Mouse (Mus musculus) T-helper 17 cell (primary cell): Measurements from ENCODE around the gene Kmt2c.

Experiments used
- in situ Hi-C, 2 experiments: fragments of 300-600 bp; cut with MboI, MseI; formaldehyde crosslinking; loops; 1 replicate in 1 of 2; 2 replicates in 1 of 2; pipeline ENCODE4 v1.15.1; 2025; ENCODE audit warnings: high pct_unique_total_duplicates in 2 of 2

Gene Kmt2c

DNA sequence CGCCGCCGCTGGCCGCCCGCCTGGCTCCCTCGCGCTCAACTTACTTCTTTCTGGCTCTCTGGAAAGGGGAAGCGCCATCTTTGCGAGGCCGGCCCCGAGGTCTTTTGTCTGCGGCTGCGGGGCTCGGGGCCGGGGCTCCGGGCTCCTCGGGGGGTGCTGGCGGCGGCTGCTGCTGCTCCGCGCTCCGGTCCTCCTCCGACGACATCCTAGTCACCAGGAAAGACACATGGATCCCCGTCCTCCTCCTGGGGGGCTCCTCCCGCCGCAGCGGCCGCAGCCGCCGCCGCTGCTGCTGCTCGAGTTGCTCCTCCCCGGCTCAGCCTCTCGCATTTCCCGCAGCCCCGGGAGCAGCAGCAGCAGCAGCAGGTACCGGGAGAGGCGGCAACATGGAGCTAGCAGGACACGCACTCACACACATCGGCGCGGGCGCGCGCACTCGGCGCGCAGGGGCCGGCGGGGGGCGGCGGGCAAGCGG, at the start of gene Kmt2c:
Gene Kmt2c (minus strand): TSS at position 438 of the 475 bp plus-strand sequence.
- in situ Hi-C loops: loop anchor here (5.0 to 10.0 kb wide), 2 partner anchors 56 to 674 kb away; no protein-coding TSS in a partner anchor

DNA sequence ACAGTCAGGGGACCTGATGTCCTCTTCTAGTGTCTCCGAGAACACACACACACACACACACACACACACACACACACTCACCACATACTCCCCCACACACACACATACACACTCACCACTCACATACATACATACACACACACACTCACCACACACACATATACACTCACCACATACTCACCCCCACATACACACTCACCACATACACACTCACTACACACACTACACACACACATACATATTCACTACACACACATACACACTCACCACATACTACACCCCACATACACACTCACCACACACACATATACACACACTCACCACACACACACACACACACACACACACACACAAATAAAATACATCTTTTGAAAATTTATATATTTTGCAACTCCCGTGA, 48.3 kb upstream of the Kmt2c start:
- in situ Hi-C loops: no loop called here

DNA sequence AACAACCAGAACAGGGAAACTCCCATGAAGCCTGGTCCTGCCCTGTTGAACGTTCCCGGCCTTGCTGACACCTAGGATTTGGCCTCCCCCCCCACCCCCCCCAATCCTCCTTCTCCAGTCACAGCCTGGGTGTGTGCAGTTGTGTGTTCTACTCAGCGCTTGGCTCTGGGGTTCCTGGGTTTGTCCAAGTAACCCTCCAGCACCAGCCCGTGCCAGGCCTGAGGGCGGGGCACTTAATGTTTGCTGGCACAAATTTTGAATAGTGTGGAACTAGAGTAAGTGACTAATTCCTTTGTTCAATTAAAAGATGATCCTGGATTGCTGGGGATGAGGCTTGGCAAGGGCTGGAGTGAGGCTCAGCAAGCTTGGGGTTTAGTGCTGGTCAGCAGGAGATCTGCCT, 46.0 kb upstream of the Kmt2c start:
- in situ Hi-C loops: no loop called here

DNA sequence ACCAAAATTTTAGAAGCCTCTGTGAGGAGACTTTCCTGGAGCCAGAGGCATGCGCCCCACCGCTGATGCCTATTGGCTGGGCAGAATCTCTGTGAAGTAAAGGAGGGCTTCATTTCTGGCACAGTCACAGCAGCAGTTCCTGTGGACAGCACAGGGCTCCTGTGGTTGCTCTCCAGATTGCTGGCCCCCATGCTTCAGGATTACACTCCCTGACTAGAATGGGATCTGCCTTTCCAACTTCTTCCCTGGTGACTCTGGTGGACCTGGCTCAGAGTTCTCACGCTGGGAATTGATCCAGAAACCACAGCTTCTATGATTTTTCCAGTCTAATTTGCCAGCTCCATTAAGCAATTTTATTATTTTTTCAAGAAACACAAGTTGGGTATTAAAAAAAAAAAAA, 45.5 kb upstream of the Kmt2c start:
- in situ Hi-C loops: no loop called here

DNA sequence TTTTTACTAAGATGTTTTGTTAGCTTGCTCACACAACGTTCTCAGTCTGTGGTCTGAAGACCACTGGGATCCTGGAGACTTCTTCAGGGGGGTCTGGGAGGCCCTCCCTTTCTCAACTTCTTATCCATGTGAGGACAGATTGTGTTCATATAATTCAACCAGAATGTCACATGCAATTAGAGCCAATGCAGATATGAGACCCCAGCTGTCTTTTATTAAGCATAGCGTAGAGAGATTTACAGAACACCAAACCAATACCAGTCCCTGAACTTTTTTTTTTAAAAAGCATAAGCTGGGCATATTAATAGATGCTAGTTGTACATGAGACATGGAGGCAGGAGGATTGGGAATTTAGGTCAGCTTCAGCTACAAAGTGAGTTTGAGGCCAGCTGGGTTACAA, 43.1 kb upstream of the Kmt2c start:
- in situ Hi-C loops: no loop called here

DNA sequence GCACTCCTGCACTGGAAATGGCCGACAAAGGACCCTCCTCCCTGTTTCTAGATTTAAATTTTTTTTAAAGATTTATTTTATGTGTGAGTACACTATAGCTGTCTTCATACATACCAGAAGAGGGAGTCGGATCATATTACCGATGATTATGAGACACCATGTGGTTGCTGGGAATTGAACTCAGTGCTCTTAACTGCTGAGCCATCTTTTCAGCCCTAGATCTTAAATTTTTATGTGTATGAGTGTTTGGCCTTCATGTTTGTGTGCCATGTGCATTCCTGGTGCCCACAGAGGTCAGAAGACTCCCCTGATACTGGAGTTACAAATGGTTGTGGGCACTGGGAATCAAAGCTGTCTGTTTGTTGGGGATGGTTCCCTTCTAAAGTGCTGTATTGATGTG, 42.3 kb upstream of the Kmt2c start:
- in situ Hi-C loops: no loop called here

DNA sequence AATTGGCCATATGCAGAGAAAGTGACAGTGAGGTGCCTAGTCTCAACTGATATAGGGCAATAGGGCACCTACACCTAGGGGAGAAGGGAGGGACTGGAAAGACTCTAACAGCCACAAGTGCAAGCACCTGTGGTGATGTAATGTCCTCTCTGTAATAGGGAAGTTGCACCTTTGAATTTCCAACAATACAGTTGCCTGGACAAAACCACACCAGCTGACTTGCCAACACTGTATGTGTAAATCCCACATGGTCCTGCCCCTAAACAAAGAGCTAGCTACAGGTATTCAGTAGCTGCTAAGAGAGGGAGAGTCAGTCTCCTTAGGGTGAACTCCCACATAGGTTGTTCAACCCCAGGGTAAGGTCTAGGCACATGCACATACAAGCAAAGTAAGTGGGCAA, 41.8 kb upstream of the Kmt2c start:
- in situ Hi-C loops: no loop called here

DNA sequence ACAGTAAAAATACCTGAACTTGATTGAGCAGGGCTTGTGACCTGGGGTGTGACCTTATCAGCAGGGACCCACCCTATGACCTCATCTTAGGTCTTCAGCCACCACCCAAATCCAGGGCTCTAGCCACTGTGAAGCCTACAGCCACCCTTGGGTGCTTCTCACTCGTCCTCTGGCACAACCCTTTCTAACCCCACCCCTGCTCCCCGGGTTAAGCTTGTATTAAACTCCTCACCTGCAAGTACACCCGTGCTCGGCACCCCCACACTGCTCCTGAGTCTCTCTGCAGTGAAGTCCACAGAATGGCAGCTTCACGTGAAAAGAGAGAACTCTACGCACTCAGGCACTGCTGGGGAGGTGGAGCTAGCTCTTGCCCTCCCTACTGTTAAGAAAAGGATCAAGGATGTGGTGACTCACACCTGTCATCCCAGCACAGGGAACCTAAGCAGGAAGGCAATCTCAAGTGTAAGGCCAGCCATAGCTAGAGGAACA, 38.4 kb upstream of the Kmt2c start:
- in situ Hi-C loops: no loop called here

DNA sequence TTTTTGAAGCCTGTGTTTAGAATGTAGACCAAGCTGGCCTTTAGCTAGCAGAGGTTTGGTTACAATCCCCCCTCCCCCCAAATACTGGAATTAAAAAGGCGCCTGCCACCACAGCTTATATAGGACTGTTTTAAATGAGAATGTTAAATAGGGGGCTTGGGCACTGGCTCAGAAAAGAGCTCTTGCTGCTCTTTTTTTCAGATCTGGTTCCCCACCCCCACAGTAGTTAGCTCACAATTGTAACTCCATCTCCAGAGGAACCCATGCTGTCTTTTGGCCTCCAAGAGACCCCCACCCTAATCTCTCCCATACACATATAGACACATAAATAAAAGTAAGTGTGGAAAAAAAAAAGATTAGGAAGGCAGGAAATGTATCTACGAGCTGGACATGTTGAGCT, 37.9 kb upstream of the Kmt2c start:
- in situ Hi-C loops: no loop called here

DNA sequence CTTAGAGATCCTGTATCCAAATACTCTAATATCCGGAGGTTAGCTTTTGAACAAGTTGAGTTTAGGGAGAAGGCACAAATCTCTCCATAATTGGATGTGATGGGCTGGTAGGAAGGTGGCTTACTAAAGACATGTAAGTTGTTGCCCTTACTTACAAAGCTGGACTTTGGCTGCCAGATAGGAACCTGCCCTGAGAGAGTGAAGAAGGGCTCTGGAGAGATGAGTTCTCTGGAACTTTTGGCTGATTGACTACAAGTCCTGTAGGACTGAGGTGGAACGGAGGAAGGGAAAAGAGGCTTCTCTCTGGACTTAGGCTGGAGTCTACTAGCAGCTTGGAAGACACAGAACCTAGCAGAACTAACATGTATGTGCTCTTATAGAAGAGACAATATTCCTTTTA, 37.0 kb upstream of the Kmt2c start:
- in situ Hi-C loops: no loop called here

DNA sequence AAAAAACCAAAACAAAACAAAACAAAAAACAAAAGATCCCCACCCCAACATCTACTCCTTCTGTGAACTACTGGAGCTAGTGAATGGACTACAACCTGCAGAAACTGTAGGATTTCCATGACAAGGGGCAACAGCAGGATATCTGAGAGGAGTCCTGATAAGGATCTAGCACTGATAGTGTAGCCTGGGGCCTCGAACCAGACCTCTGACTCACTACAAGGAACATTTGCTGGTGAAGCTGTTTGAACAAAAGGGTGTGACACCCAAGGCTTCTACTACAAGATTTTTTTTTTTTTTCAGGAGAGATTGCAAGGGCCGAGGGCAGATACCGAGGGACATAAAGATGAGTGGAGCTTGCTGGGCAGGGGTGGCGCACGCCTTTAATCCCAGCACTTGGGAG, 34.7 kb upstream of the Kmt2c start:
- in situ Hi-C loops: no loop called here

DNA sequence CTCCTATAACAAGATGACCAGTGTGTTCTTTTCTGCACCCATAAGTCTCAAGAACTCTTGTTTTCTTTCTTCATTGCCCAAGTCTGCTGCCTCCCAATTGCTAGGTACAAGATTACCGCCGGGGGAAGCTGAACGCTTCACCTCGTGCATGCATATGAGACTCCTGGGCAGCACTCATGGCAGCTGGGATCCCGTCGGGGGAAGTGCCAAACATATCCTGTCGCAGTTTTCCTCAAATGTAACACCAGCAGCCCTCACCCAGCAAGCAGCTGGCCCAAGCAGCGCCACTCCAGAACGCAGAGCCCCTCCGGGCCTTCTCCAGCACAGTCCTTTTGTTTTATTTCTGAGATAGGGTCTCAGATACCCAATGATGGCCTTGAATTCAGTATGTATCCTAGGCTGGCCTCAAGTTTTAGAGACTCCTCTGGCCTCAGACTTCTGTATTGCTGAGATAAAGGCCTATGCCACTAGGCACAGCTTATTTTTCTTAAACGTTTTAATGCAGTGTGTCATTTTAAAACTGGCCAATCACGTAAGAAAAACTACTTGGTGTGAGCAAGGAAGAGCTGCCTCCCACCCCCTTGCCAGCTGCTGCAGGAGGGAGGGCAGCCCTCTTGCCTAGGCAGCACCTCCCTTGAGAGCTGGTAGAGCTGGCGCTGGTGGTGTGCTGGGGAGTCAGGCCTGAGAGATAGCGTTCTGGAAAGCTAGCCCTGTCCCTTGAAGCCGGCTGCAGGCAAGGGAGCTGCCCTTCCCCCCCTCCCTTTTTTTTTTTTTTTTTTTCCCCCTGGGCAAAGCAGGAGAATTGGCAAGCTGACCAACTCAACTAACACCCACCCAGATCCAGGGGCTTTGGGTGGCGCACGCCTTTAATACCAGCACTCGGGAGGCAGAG, 33.9 kb upstream of the Kmt2c start:
- in situ Hi-C loops: no loop called here

DNA sequence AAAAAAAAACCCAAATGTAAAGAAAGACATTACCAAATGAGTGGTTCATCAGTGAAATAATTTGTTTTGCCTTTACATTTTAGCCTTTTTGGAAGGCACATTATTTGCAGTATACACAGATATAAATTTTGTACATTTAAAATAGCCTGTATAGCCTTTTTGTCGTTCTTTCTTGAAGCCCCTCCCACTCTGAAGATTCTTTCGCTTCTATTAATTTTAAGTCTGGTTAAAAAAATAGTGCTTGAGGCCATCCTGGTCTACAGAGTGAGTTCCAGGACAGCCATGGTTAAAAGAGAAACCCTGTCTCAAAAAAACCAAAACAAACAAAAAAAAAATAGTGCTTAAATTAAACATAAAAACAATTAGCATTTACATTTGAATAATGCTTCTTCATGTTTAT, 32.0 kb upstream of the Kmt2c start:
- in situ Hi-C loops: no loop called here

DNA sequence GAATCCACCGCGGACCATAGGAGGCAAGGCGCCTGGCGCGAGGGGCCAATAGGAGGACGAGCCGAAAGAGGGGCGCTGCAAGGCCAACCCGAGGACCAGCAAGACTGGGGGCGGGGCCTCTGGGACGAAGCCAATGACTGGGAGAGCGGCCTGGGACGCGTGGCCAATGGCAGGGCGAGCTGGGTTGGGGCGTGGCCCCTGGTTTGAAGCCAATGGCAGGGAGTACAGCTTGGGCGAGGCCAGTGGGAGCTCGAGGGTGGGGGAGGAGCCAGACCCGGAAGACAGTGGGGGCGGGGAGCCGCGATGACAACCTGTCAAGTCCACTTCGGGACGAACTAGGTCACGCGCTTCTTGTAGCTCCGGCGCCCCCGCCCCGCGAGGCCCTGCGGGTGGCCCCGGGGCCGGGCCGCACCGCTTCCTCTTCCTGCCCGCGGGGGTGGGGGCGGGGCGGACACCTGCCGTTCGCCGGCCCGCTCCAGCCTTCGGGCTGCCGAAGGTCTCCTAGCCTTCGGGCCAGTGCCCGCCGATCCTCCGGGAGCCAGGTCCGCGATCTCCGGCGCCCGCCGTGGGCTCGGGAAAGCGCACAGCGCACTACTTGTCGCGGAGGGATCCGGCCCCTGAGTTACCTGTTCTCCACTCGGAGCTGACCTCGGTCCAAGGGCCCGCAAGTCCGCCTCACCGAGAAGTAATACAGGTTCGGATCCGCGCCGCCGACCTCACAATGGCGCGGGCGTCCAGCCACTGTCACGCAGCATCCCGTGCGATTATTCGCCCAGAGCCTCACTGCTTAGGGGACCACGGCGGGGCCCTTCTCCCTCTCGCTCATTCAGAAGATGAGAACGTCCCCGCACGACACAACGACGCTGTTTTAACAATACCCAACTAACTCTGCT, 31.2 kb upstream of the Kmt2c start:
- in situ Hi-C loops: no loop called here

DNA sequence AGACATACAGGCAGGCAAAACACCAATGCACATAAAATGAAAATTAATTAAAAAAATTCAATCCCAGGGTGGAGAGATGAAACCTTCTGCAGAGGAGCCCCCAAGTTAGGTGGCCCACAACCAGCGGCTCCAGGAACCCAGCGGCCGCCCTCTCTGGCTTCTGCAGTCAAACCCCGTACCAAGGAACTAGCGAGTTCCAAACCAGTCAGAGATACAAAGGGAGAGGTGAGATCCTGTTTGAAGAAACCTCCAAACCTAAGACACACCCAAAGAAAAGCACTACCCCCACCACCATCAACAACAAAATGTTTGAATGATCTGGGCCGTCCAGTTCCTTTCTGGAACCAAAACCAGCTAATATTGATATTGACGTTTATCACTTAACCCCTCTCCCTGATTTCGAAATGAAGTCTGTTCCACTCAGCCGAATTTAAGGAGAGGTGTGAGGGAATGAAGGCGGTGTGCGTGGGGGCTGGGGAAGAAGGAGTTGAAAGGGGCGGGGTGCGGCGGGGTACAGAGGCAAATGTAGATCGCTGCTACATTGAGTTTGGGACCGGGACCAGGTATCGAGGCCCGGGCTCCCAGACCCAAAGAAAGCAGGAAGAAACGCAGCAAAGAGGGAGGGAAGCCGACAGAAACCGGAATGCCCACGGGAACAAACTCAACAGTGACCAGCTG, 30.4 kb upstream of the Kmt2c start:
- in situ Hi-C loops: no loop called here

DNA sequence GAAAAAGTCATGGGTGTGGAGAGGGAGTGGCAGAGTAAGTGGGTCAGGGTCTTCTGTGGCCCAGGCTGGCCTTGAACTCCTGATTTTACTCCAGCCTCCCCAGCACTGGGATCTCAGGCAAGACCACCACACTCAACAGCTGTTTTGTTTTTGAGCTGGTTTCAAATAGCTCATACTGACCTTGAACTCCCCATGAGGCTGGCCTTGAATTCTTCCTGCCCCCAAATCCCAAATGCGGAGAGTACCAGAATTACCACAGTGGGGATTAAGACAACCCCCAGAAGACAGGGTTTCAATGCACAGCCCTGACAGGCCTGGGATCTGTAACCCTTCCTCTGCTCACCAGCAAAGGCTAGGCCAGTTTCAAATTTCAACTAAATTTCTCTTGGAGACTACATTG, 29.4 kb upstream of the Kmt2c start:
- in situ Hi-C loops: no loop called here

DNA sequence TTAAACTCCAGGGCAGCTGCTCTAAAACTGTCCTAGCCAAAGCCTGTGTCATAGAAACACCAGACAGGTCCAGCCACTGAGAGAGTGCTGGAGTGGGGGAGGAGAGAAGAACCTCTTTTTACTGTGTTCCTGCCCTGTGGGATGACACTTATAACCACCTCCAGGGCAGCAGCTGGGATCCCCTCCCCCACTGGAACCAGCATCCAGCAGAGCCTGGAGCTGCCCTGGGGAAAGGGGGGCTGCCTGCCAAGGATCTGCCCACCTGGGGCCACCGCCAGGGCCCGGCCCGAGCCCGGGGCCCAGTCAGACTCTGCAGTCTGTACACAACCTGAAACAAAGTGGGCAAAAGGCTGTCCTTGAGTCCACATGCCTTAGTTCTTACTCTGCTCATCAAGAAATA, 28.3 kb upstream of the Kmt2c start:
- in situ Hi-C loops: no loop called here

DNA sequence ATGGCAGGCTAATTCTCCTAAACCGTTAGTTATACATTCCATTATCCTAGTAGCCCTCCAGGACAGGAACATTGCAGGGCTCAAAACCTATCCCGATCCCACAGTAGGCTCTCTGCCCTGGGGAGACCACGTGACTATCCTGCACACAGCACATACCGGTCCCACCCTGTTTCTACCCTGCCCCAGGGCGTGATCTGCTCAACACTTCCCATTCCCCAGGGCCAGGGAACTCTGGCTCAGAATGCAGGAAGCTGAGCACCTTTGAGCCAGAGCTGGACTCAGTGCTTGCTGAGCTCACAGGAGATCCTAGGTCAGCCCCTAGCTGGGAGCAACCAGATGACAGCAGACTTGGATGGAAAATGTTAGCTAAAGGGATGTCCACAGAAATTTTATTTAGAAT, 27.5 kb upstream of the Kmt2c start:
- in situ Hi-C loops: no loop called here

DNA sequence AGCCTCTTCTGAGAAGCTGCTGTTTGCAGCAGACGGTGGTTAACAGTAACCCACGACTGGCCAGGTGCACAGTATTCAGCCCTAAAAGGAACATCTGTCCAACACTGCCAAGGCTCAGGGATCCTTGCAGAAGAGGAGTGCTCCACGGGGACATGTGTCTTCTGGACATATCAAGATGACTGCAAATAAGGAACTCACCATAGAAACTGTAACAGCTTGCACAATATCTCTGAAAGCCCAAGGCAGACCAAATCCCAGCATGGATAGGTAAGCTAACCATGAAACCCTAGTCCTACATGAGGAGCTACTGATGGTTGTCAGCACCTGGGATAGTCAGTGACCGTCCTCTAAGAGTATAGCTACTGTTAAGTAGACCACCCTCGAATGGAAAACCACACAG, 22.9 kb upstream of the Kmt2c start:
- in situ Hi-C loops: no loop called here

DNA sequence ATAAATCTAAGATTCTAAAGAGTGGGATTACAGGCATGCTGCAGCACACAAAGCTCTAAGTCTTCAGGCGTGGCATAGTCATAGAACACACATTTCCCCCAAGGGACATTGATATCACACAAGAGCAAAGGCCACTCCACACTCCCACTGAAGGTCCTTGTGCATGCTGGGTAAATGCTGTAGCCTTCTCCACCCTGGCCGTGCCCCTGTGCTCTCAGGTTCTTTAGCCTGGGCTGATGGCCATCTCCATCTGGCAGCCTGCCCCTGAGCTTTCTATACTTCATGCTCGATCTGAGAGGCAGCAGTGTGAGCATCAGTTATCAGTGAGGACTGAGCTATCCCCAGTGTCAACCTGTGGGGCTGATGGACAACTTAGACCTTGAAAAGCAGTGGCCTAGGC, 21.2 kb upstream of the Kmt2c start:
- in situ Hi-C loops: no loop called here

DNA sequence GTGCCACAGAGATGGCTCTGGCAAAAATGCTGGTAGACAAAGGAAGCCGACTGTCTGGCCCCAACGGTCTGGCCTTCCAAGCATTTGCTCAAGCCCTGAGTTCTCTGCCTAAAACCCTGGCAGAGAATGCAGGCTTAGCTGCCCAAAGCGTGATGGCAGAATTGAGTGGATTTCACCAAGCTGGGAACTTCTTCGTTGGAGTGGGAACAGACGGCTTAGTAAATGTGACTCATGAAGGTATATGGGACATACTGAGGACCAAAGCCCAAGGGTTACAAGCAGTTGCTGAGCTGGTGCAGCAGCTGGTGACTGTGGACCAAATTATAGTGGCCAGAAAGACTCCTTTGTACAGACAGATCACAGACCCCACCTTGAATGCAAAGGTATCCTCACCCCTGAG, 19.0 kb upstream of the Kmt2c start:
- in situ Hi-C loops: no loop called here
